Mouse (Mus musculus) hematopoietic stem cell, adult 5-6 weeks (primary cell): ENCODE data around the gene Ak4. TPM values are rescaled to one million over a fixed set of nuclear protein-coding genes. Genes with fewer than 3 reads are reported as not detected.
"Not testable (repeated sequence)": the region's sequence is repeated elsewhere in the genome, so short reads cannot be mapped to it uniquely, and the experiment has no call there.

Source experiments
- ATAC-seq, 2 experiments: fragments of 125-278 bp in 1 of 2; replicated peaks in 1 of 2; 2 replicates each; pipeline ENCODE4 v1.8.0; 2016 to 2017; ENCODE audit warnings: inconsistent platforms in 2 of 2, mild to moderate bottlenecking in 2 of 2, moderate number of reproducible peaks in 2 of 2, low read depth in 1 of 2, moderate TSS enrichment in 1 of 2; ENCODE audit not compliant: low FRiP score in 2 of 2, poor library complexity in 2 of 2, severe bottlenecking in 2 of 2, insufficient read depth in 1 of 2, low TSS enrichment in 1 of 2
- total RNA-seq: library from RNA; stranded (forward); fragments of 172-1452, 232-1000 nt; gene quantifications from 2 replicates; pipeline ENCODE4 v1.2.3, GENCODE M21; 2017

The Ak4 gene
- total RNA-seq, result 19.4 and 21.7 TPM in 2 replicates

DNA sequence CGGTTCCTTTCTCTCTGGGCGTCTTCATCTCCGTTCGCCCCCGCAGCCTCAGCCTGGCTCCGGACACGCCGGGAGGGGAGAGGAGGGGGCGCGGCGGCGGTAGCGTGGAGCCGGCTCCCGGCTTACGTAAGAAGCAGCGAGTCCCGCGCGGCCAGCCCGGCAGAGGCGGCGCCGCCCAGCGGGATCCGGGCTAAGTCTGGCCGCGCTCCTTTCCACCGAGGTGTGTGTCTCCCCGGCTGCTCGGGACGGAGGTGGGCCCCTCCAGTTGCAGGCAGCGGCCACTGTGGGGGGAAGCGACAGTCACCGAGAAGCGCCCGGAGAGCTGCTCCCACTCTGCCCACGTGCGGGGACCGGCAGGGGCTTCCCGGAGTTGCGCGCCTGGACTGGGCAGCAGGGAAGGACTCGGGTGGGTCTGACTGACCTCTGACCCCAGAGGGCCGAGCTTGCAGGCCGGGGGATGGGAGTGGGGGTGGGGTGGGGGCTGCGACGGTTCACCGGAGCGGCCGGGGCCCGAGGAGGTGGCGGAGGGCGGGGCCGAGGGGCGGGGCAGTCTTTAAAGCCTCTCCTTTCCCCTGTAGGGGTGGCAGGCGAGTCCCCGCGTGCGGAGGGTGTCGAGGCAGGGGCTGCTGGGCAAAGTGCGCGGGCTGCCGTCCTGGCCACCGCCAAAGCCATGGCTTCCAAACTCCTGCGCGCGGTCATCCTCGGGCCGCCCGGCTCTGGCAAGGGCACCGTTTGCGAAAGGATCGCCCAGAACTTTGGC lies at the start of gene Ak4:
TSS of gene Ak4 (plus strand) at position 127 of the 760 bp plus-strand sequence.
- peak; percentile 44 to 57 for ATAC-seq

GRCm38 (mm10) chr4:101369738-101370275 lies 49.3 kb upstream of the Ak4 start:
- no peak for ATAC-seq

GRCm38 (mm10) chr4:101372283-101372682 lies 46.8 kb upstream of the Ak4 start:
- no peak for ATAC-seq

GRCm38 (mm10) chr4:101372751-101373150 lies 46.3 kb upstream of the Ak4 start:
- ATAC-seq, result no peak

DNA sequence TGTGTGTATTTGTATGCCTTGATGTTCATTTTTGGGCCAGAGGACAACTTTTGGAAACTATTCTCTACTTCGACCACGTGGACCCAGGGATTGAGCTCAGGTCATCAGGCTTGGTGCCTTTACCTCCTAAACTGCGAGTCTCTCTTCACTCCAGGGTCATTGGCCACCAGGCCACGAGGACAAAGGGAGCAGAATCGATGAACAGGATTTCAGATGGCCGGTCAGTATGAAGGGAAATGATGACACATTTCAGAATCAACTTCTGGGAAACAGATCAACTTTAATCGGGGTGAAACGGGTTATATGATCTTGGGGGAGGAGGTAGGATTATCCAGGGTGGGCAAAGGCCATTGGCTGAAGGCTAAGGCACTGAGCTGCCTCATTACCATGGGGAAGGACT lies 45.0 kb upstream of the Ak4 start:
- no peak for ATAC-seq

DNA sequence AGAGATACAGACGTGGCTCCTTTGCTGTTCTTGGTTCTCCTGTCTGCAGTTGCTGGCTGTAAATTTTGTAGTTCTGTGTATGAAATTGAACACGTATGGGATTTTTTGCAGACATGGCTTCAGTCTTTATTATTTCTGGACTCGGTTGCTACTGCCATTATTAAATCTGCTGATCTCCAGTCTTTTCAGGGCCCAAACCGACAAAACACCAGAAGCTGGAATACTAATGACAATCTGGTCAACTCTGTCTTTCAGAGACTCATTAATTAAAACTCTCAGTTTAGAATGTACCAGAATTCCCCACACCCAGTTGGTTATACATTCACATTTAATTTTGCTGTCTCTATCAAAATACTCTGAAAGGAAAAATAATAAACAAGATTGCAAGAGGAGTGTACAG lies 42.2 kb upstream of the Ak4 start:
- ATAC-seq, result no peak

GRCm38 (mm10) chr4:101378241-101378640 lies 40.8 kb upstream of the Ak4 start:
- ATAC-seq, result no peak

DNA sequence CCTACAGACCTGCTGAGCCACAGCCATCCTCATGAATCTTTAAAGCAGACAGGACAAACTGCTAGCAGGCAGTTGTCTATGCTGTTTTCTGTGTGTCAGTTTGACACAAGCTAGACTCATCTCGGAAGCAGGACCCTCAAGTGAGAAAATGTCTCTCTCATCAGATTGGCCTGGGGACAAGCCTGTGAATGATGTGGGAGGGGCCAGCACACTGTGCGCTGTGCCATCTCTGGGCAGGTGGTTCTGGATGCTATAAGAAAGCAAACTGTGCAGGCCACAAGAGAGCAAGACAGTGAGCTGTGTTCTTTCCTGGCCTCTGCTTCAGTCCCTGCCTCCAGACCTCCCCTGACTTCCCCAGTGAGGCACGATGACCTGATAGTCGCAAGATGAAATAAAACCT lies 40.3 kb upstream of the Ak4 start:
- no peak for ATAC-seq

- ATAC-seq, result no peak
Observed at GRCm38 (mm10) chr4:101385002-101385401, 34.1 kb upstream of the Ak4 start.

GRCm38 (mm10) chr4:101388246-101388645 lies 30.8 kb upstream of the Ak4 start:
- no peak for ATAC-seq

GRCm38 (mm10) chr4:101388656-101389055 lies 30.4 kb upstream of the Ak4 start:
- ATAC-seq, result not testable (repeated sequence)

DNA sequence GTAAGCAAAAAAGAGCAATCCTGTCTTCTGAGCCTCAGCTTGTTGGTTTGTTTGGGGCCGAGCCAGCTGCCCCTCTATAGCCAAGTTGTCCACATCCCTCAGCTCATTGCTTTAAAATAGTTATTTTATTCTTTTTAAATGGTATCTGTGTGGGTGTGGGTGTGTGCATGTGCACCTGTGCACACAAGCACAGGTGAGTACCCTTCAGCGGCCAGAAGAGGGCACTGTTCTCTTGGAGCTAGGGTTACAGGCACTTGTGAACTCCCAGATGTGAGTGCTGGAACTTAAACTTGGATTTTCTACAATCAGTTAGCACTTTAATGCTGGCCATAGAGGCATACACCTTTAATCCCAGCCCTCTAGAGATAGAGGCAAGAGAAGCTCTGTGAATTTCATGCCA lies 26.8 kb upstream of the Ak4 start:
- ATAC-seq, result peak; percentile 58 to 69; a peak in 2 of 4 replicates

GRCm38 (mm10) chr4:101393292-101393711 lies 25.8 kb upstream of the Ak4 start:
- peak in 1 of 2 experiments; percentile 25; a peak in 1 of 4 replicates for ATAC-seq

GRCm38 (mm10) chr4:101395021-101395533 lies 24.0 kb upstream of the Ak4 start:
- no peak for ATAC-seq

DNA sequence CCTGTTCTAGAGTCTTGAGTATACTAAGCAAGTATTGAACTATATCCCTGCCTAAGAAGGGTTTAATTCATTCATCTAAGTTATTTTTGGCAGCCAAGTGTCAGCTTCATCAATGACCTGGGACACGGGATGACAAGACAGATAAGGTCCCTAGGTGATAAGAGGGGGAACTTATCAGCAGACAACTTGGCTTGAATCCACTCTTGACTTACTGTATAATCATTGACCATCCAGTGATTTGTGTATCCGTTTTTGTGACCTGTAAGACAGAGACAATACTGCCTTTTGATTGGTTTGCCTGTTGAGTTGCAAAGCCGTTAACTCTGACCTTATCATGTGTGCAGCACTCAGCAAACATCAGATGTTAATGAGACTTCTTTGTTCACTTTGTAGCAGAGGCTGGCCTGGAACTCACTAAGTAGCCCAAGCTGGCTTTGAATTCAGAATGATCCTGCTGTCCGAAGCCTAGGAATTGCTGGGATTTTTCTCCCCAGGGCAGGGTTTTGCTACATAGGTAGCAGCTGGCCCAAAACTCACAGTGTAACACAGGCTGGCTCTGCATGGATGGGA lies 19.0 kb upstream of the Ak4 start:
- ATAC-seq, result no peak

DNA sequence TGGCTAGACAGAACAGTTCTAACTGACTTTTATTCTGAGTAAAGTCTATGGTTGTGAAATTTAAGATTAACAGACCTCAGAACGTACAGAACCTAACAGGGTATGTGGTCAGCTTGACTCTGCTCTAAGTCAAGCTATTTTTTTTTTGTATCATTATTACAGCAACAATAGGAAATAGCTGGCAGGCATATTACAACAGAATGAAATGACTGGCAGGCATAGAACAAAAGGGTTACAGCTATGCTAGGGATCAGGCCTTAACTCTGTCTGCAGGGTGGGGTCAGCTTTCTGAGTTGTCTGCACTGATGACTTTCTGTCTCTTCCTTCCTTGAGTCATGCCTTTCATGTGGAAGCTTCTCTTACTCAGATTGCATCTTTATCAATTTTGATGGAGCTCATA lies 17.1 kb upstream of the Ak4 start:
- ATAC-seq, result no peak; a peak in 1 of 4 replicates

- ATAC-seq, result no peak
Observed at GRCm38 (mm10) chr4:101404863-101405262, 14.2 kb upstream of the Ak4 start.

GRCm38 (mm10) chr4:101406411-101407196 lies 12.5 kb upstream of the Ak4 start:
- ATAC-seq, result no peak
